ENCODE assay signal across 28 mouse cellular contexts in genomic region chr5:36888911-36889310, GRCm38 (mm10). TPM values are rescaled to one million over a fixed set of nuclear protein-coding genes. Genes with fewer than 3 reads are reported as not detected.
DNase-seq lines count a peak whose midpoint lies in the region; ATAC-seq and TF ChIP-seq lines count a peak whose summit lies in the region.
"Had no signal": no experiment of that assay in that cellular context is flagged by ENCODE, and none has a peak within 500 bp of the region (broad histone marks: within the 10 kb centered on the region; RNA-seq: fewer than 3 reads in every experiment).

No protein-coding gene starts in this region.

- H3K9me3 ChIP-seq in hindbrain, postnatal 0 days (ENCODE audit: low read length), result no peaks in the 10 kb centered on the region
- no peaks in the 10 kb centered on the region for H3K9me3 ChIP-seq in hindbrain, embryonic 13.5 days
- H3K9me3 ChIP-seq in neural tube, embryonic 13.5 days, result no peaks in the 10 kb centered on the region
- no peaks in the 10 kb centered on the region for H3K9me3 ChIP-seq in forebrain, embryonic 12.5 days
- H3K9me3 ChIP-seq: embryonic facial prominence, embryonic 10.5 days; embryonic facial prominence, embryonic 13.5 days; forebrain, embryonic 13.5 days; G1E; heart, embryonic 10.5 days; heart, embryonic 13.5 days had no signal

- peak overlapping the region; percentile 97 for H3K27ac ChIP-seq in cerebellum, adult 2 months (ENCODE audit: insufficient read depth, low read length)
- peak overlapping the region; percentile 82; the same call in 1 of the 2 replicates for H3K27ac ChIP-seq in hindbrain, postnatal 0 days
- H3K27ac ChIP-seq in hindbrain, embryonic 13.5 days, result no peak overlapping the region
- peak overlapping the region; percentile 79; the same call in 1 of the 2 replicates for H3K27ac ChIP-seq in neural tube, embryonic 13.5 days (replicated peaks)
- H3K27ac ChIP-seq in forebrain, embryonic 12.5 days, result no peak overlapping the region
- H3K27ac ChIP-seq: embryonic facial prominence, embryonic 10.5 days; embryonic facial prominence, embryonic 13.5 days; forebrain, embryonic 13.5 days; heart, adult 2 months; heart, embryonic 10.5 days; heart, embryonic 13.5 days had no signal

- no peak overlapping the region for H3K4me2 ChIP-seq in hindbrain, postnatal 0 days (ENCODE audit: low read depth, low read length)
- H3K4me2 ChIP-seq in hindbrain, embryonic 13.5 days, result no peak overlapping the region
- H3K4me2 ChIP-seq in neural tube, embryonic 13.5 days, result no peak overlapping the region
- no peak overlapping the region for H3K4me2 ChIP-seq in forebrain, embryonic 12.5 days
- H3K4me2 ChIP-seq: embryonic facial prominence, embryonic 13.5 days; forebrain, embryonic 13.5 days; heart, embryonic 13.5 days had no signal

- H3K4me1 ChIP-seq in cerebellum, adult 2 months (ENCODE audit: control insufficient read depth, insufficient read depth, low read length), result peaks cover 90% of the 10 kb centered on the region
- H3K4me1 ChIP-seq in hindbrain, postnatal 0 days (ENCODE audit: insufficient read depth, low read length), result peaks cover 47% of the 10 kb centered on the region
- peaks cover 57% of the 10 kb centered on the region for H3K4me1 ChIP-seq in hindbrain, embryonic 13.5 days (replicated peaks)
- H3K4me1 ChIP-seq in neural tube, embryonic 13.5 days (replicated peaks), result peaks cover 91% of the 10 kb centered on the region
- peaks cover 21% of the 10 kb centered on the region for H3K4me1 ChIP-seq in forebrain, embryonic 12.5 days

- WGBS in cerebellum, adult 2 months, result 11% methylated on average over 11 of the region's 11 CpGs
- WGBS in hindbrain, postnatal 0 days, result 60% methylated on average over 11 of the region's 11 CpGs
- 88% methylated on average over 11 of the region's 11 CpGs for WGBS in hindbrain, embryonic 13.5 days
- 84% methylated on average over 11 of the region's 11 CpGs for WGBS in neural tube, embryonic 13.5 days
- WGBS in forebrain, embryonic 12.5 days, result 93% methylated on average over 11 of the region's 11 CpGs

- ATAC-seq in cerebellum, adult (ENCODE audit: insufficient number of reproducible peaks, low FRiP score, low TSS enrichment), result no peak
- no peak for ATAC-seq in hindbrain, postnatal 0 days
- no peak for ATAC-seq in hindbrain, embryonic 13.5 days (ENCODE audit: low FRiP score)
- no peak for ATAC-seq in neural tube, embryonic 13.5 days (ENCODE audit: low read depth)
- no peak for ATAC-seq in forebrain, embryonic 12.5 days (ENCODE audit: low FRiP score)
- ATAC-seq: forebrain, embryonic 13.5 days; forebrain, embryonic 16.5 days; intestine, postnatal 0 days; Patski had no signal

- TF ChIP-seq POLR2A in cerebellum, adult 2 months (IDR thresholded peaks at IDR 0.05; ENCODE audit: borderline replicate concordance, insufficient read depth, low read length), result no peak

- no peaks in the 10 kb centered on the region for H3K36me3 ChIP-seq in hindbrain, postnatal 0 days (ENCODE audit: insufficient read depth, low read length)
- H3K36me3 ChIP-seq in hindbrain, embryonic 13.5 days, result no peaks in the 10 kb centered on the region
- H3K36me3 ChIP-seq in neural tube, embryonic 13.5 days, result no peaks in the 10 kb centered on the region
- H3K36me3 ChIP-seq in forebrain, embryonic 12.5 days (replicated peaks), result no peaks in the 10 kb centered on the region
- H3K36me3 ChIP-seq: embryonic facial prominence, embryonic 10.5 days; embryonic facial prominence, embryonic 13.5 days; G1E; heart, embryonic 10.5 days; heart, embryonic 13.5 days had no signal

- peak; percentile 60 to 61 for DNase-seq in cerebellum, adult 2 months
- DNase-seq in hindbrain, postnatal 0 days (ENCODE audit: low spot score), result no peak
- DNase-seq in neural tube, embryonic 10.5 days (ENCODE audit: extremely low spot score, low spot score), result no peak
- DNase-seq: adrenal gland, postnatal 10 days; adrenal gland, postnatal 36 days; B cell, adult 2 months; embryo, embryonic 11 days; gastrocnemius, postnatal 10 days; gastrocnemius, postnatal 36 days; heart, adult 2 months; heart, postnatal 14 days; heart, postnatal 4 days had no signal

- H3K27me3 ChIP-seq in cerebellum, adult 2 months (ENCODE audit: control insufficient read depth, insufficient read depth, low read length), result no peaks in the 10 kb centered on the region
- no peaks in the 10 kb centered on the region for H3K27me3 ChIP-seq in hindbrain, postnatal 0 days (ENCODE audit: insufficient read depth, low read length)
- H3K27me3 ChIP-seq in hindbrain, embryonic 13.5 days, result no peaks in the 10 kb centered on the region
- H3K27me3 ChIP-seq in neural tube, embryonic 13.5 days, result no peaks in the 10 kb centered on the region
- no peaks in the 10 kb centered on the region for H3K27me3 ChIP-seq in forebrain, embryonic 12.5 days
- H3K27me3 ChIP-seq: forebrain, embryonic 13.5 days had no signal

- peak overlapping the region; percentile 30 for H3K4me3 ChIP-seq in cerebellum, adult 2 months (replicated peaks; ENCODE audit: insufficient read depth, low read depth, low read length)
- H3K4me3 ChIP-seq in hindbrain, postnatal 0 days (ENCODE audit: low read length), result no peak overlapping the region
- no peak overlapping the region for H3K4me3 ChIP-seq in hindbrain, embryonic 13.5 days
- no peak overlapping the region for H3K4me3 ChIP-seq in neural tube, embryonic 13.5 days
- H3K4me3 ChIP-seq in forebrain, embryonic 12.5 days (replicated peaks), result no peak overlapping the region
- H3K4me3 ChIP-seq: embryonic facial prominence, embryonic 10.5 days; embryonic facial prominence, embryonic 13.5 days; erythroblast, embryonic 14.5 days; forebrain, embryonic 13.5 days; heart, adult 2 months; heart, embryonic 10.5 days; heart, embryonic 13.5 days had no signal

- TF ChIP-seq CTCF in cerebellum, adult 2 months (IDR thresholded peaks at IDR 0.05; ENCODE audit: borderline replicate concordance, insufficient read depth, low read depth, low read length), result no peak
- TF ChIP-seq CTCF in hindbrain, postnatal 0 days (IDR thresholded peaks at IDR 0.05; ENCODE audit: low read depth), result no peak

- H3K9ac ChIP-seq in hindbrain, postnatal 0 days (replicated peaks; ENCODE audit: low read length), result no peak overlapping the region
- H3K9ac ChIP-seq in hindbrain, embryonic 13.5 days, result no peak overlapping the region
- H3K9ac ChIP-seq in neural tube, embryonic 13.5 days, result no peak overlapping the region
- no peak overlapping the region for H3K9ac ChIP-seq in forebrain, embryonic 12.5 days
- H3K9ac ChIP-seq: embryonic facial prominence, embryonic 13.5 days; forebrain, embryonic 13.5 days; heart, embryonic 13.5 days had no signal

RNA-seq across cellular contexts. Expression of gene Ppp2r2c, which starts 20.6 kb away (rescaled TPM):
- 259 and 273 TPM in 2 replicates for polyA plus RNA-seq in cerebellum, adult 2 months (2012; rRNA removed)
- total RNA-seq in hindbrain, postnatal 0 days (2014; rRNA removed), result 255 and 263 TPM in 2 replicates
- 103 and 105 TPM in 2 replicates for polyA plus RNA-seq in hindbrain, postnatal 0 days (2015; fragmentation: Nextera tagmentation; extraction: Ambion mirVana)
- 24.6 and 26.7 TPM in 2 replicates for polyA plus RNA-seq in hindbrain, embryonic 13.5 days (2015; fragmentation: Nextera tagmentation; extraction: Ambion mirVana)
- polyA plus RNA-seq in neural tube, embryonic 13.5 days (2015; fragmentation: Nextera tagmentation; extraction: Ambion mirVana), result 43.1 and 44.8 TPM in 2 replicates
- polyA plus RNA-seq in forebrain, embryonic 12.5 days (2016; fragmentation: Nextera tagmentation; extraction: Ambion mirVana), result 3.8 and 4.8 TPM in 2 replicates
- total RNA-seq: common myeloid progenitor, adult 5-6 weeks; granulocyte monocyte progenitor cell, adult 5-6 weeks had no signal
- polyA plus RNA-seq: erythroblast, embryonic 14.5 days; G1E had no signal

RNA-seq across cellular contexts. Expression of gene Man2b2, which starts 58.5 kb away (rescaled TPM):
- polyA plus RNA-seq in cerebellum, adult 2 months (2012; rRNA removed), result 29.2 and 30.1 TPM in 2 replicates
- total RNA-seq in hindbrain, postnatal 0 days (2014; rRNA removed), result 30.0 and 30.2 TPM in 2 replicates
- 16.0 and 17.9 TPM in 2 replicates for polyA plus RNA-seq in hindbrain, postnatal 0 days (2015; fragmentation: Nextera tagmentation; extraction: Ambion mirVana)
- polyA plus RNA-seq in hindbrain, embryonic 13.5 days (2015; fragmentation: Nextera tagmentation; extraction: Ambion mirVana), result 12.1 and 12.3 TPM in 2 replicates
- 11.9 and 12.9 TPM in 2 replicates for polyA plus RNA-seq in neural tube, embryonic 13.5 days (2015; fragmentation: Nextera tagmentation; extraction: Ambion mirVana)
- 9.5 and 9.9 TPM in 2 replicates for polyA plus RNA-seq in forebrain, embryonic 12.5 days (2016; fragmentation: Nextera tagmentation; extraction: Ambion mirVana)

Comparison
In these comparisons a context has a peak if more than half of its experiments do, and no peak if none do; other contexts are left out.
1. H3K27ac ChIP-seq: peak in cerebellum, adult 2 months (single experiment), hindbrain, postnatal 0 days (single experiment) and neural tube, embryonic 13.5 days (single experiment); none in hindbrain, embryonic 13.5 days (single experiment) and forebrain, embryonic 12.5 days (single experiment).
2. DNase-seq: peak in cerebellum, adult 2 months (2 of 2); none in hindbrain, postnatal 0 days (single experiment) and neural tube, embryonic 10.5 days (single experiment).